In genomic region chr2:124764186-124764910, GRCm38 (mm10) we compare ENCODE assay signal across 13 mouse cellular contexts.
A peak's percentile ranks its signal among the peaks of the same experiment; 100 is the strongest.
DNase-seq lines count a peak whose midpoint lies in the region; ATAC-seq lines count a peak whose summit lies in the region.
"Had no signal": no experiment of that assay in that cellular context is flagged by ENCODE, and none has a peak within 500 bp of the region (broad histone marks: within the 10 kb centered on the region; RNA-seq: fewer than 3 reads in every experiment).

No protein-coding gene starts in this region.

- H3K27ac ChIP-seq in heart, embryonic 12.5 days (ENCODE audit: poor library complexity, severe bottlenecking): no peak overlapping the region
- no peak overlapping the region for H3K27ac ChIP-seq in neural tube, embryonic 12.5 days
- no peak overlapping the region for H3K27ac ChIP-seq in hindbrain, embryonic 16.5 days (ENCODE audit: low read depth, low read length)

- no peak overlapping the region for H3K4me2 ChIP-seq in heart, embryonic 12.5 days
- H3K4me2 ChIP-seq in neural tube, embryonic 12.5 days (replicated peaks): no peak overlapping the region
- H3K4me2 ChIP-seq in hindbrain, embryonic 16.5 days (ENCODE audit: low read length): no peak overlapping the region

- no peaks in the 10 kb centered on the region for H3K27me3 ChIP-seq in heart, embryonic 12.5 days (replicated peaks)
- H3K27me3 ChIP-seq in neural tube, embryonic 12.5 days (replicated peaks): no peaks in the 10 kb centered on the region
- no peaks in the 10 kb centered on the region for H3K27me3 ChIP-seq in hindbrain, embryonic 16.5 days (replicated peaks; ENCODE audit: control insufficient read depth, insufficient read depth, low read length)

- 0 out of 2 replicates have a peak, but pooled peaks cover 6% of the 10 kb centered on the region for H3K9me3 ChIP-seq in heart, embryonic 12.5 days (replicated peaks)
- H3K9me3 ChIP-seq in neural tube, embryonic 12.5 days: no peaks in the 10 kb centered on the region
- no peaks in the 10 kb centered on the region for H3K9me3 ChIP-seq in hindbrain, embryonic 16.5 days (ENCODE audit: control insufficient read depth, low read length)

- no peak for ATAC-seq in heart, embryonic 12.5 days (ENCODE audit: insufficient number of reproducible peaks, low FRiP score)
- peak; percentile 44; the same call in 1 of the 2 replicates for ATAC-seq in neural tube, embryonic 12.5 days (ENCODE audit: low FRiP score, low read depth)
- peak; percentile 82 for ATAC-seq in hindbrain, embryonic 16.5 days

- H3K4me3 ChIP-seq in heart, embryonic 12.5 days: no peak overlapping the region
- no peak overlapping the region for H3K4me3 ChIP-seq in neural tube, embryonic 12.5 days
- no peak overlapping the region for H3K4me3 ChIP-seq in hindbrain, embryonic 16.5 days (ENCODE audit: low read length)

- DNase-seq in heart, adult 11 months: peak; percentile 81
- DNase-seq in neural tube, embryonic 10.5 days (ENCODE audit: extremely low spot score, low spot score): no peak
- no peak for DNase-seq in right cerebral cortex, postnatal 25 days
- no peak for DNase-seq in right cerebral cortex, adult 2 months (ENCODE audit: low spot score in 2 of 2)
- DNase-seq in spleen, adult 12 weeks (ENCODE audit: low spot score): no peak
- DNase-seq: cerebellum, adult 2 months; heart, postnatal 36 days; kidney, adult 2 months; lung, adult 2 months had no signal

- no peaks in the 10 kb centered on the region for H3K4me1 ChIP-seq in heart, embryonic 12.5 days (replicated peaks)
- H3K4me1 ChIP-seq in neural tube, embryonic 12.5 days: peaks cover 7% of the 10 kb centered on the region; the same call in 1 of the 2 replicates
- peaks cover 3% of the 10 kb centered on the region; the same call in 1 of the 2 replicates for H3K4me1 ChIP-seq in hindbrain, embryonic 16.5 days (ENCODE audit: control insufficient read depth, insufficient read depth, low read depth, low read length)

- 71% methylated on average over 10 of the region's 10 CpGs for WGBS in heart, embryonic 12.5 days
- 44% methylated on average over 10 of the region's 10 CpGs for WGBS in neural tube, embryonic 12.5 days
- WGBS in hindbrain, embryonic 16.5 days: 25% methylated on average over 10 of the region's 10 CpGs

- no peaks in the 10 kb centered on the region for H3K36me3 ChIP-seq in heart, embryonic 12.5 days
- no peaks in the 10 kb centered on the region for H3K36me3 ChIP-seq in neural tube, embryonic 12.5 days
- H3K36me3 ChIP-seq in hindbrain, embryonic 16.5 days (ENCODE audit: control insufficient read depth, insufficient read depth, low read length): no peaks in the 10 kb centered on the region
- H3K36me3 ChIP-seq: G1E had no signal

- H3K9ac ChIP-seq in heart, embryonic 12.5 days: no peak overlapping the region
- H3K9ac ChIP-seq in neural tube, embryonic 12.5 days: no peak overlapping the region
- no peak overlapping the region for H3K9ac ChIP-seq in hindbrain, embryonic 16.5 days (ENCODE audit: low read depth, low read length)
